Mouse (Mus musculus) small intestine, adult 2 months (tissue): Measurements from ENCODE around the gene Pex19. TPM values are rescaled to one million over a fixed set of nuclear protein-coding genes. Genes with fewer than 3 reads are reported as not detected.
A peak's percentile ranks its signal among the peaks of the same experiment; 100 is the strongest.

Source experiments
- H3K27ac ChIP-seq: fragments of 200-500 bp; 2 replicates; pipeline ENCODE4 v1.5.1; 2012; ENCODE audit warnings: low read depth, low read length, control low read depth, inconsistent platforms; ENCODE audit not compliant: insufficient read depth
- H3K27me3 ChIP-seq: fragments of 200-500 bp; 2 replicates; pipeline ENCODE4 v1.6.1; 2012; ENCODE audit warnings: mild to moderate bottlenecking, moderate library complexity, low read length, inconsistent platforms; ENCODE audit not compliant: control insufficient read depth, insufficient read depth
- H3K36me3 ChIP-seq: fragments of 200-500 bp; 2 replicates; pipeline ENCODE4 v1.6.1; 2012; ENCODE audit warnings: mild to moderate bottlenecking, low read length, control low read depth, inconsistent platforms; ENCODE audit not compliant: control insufficient read depth, insufficient read depth
- H3K4me1 ChIP-seq: fragments of 200-500 bp; 2 replicates; pipeline ENCODE4 v1.6.1; 2012; ENCODE audit warnings: low read length, inconsistent platforms, mixed read lengths; ENCODE audit not compliant: control insufficient read depth, insufficient read depth, insufficient read length
- H3K4me3 ChIP-seq: fragments of 200-500 bp; 2 replicates; pipeline ENCODE4 v1.5.1; 2012; ENCODE audit warnings: low read depth, mild to moderate bottlenecking, control low read depth, inconsistent platforms, low read length, moderate library complexity
- CTCF ChIP-seq: fragments of 200-500 bp; IDR thresholded peaks from 2 replicates; pipeline ENCODE4 v1.5.1; 2012; ENCODE audit warnings: low read depth, mild to moderate bottlenecking, control low read depth, inconsistent platforms, low read length, moderate library complexity, mixed read lengths; ENCODE audit not compliant: insufficient replicate concordance, insufficient read length; ENCODE audit errors: extremely low read depth
- POLR2A ChIP-seq: fragments of 200-500 bp; IDR thresholded peaks from 2 replicates; pipeline ENCODE4 v1.6.1; 2012; ENCODE audit warnings: low read depth, mild to moderate bottlenecking, control low read depth, inconsistent platforms, low read length, moderate library complexity
- WGBS: fragments of 180-500 bp; shearing (Covaris S2); methylation state at CpG from one replicate; pipeline ENCODE4 v1.1.7; 2018; 5-methylcytosine and 5-hydroxymethylcytosine counted together
- polyA plus RNA-seq: library from polyadenylated mRNA; depleted of rRNA; stranded (reverse); fragments of >200 nt; gene quantifications from 2 replicates; pipeline ENCODE4 v1.2.3, GENCODE M21; 2012

Pex19 gene
- polyA plus RNA-seq, 1 experiment = 55.1 TPM

GRCm38 (mm10) chr1:172119720-172120119 is 6.8 kb upstream of the Pex19 start:
- H3K36me3 ChIP-seq = peaks cover 75% of the 10 kb centered on the region
- WGBS = 26% methylated on average over 3 of the region's 3 CpGs

GRCm38 (mm10) chr1:172122671-172123070 is 3.9 kb upstream of the Pex19 start:
- 64% methylated on average over 2 of the region's 2 CpGs for WGBS
- no peaks in the 10 kb centered on the region for H3K27me3 ChIP-seq
- H3K36me3 ChIP-seq = peaks cover 47% of the 10 kb centered on the region
- no peaks in the 10 kb centered on the region; the same call in 1 of the 2 replicates for H3K4me1 ChIP-seq
- no peak overlapping the region for H3K27ac ChIP-seq
- H3K4me3 ChIP-seq = no peak overlapping the region
- no peak for TF ChIP-seq CTCF
- TF ChIP-seq POLR2A = no peak

More at GRCm38 (mm10) chr1:172119720-172120119, 6.8 kb upstream of the Pex19 start:
- Histone ChIP-seq H3K4me3 (no peak overlapping the region), H3K27me3 (no peaks in the 10 kb centered on the region), H3K4me1 (no peaks in the 10 kb centered on the region), H3K27ac (no peak overlapping the region)
- TF ChIP-seq CTCF (peak; percentile 62; the same call in 1 of the 2 replicates), POLR2A (no peak)

GRCm38 (mm10) chr1:172124572-172124971 is 2.0 kb upstream of the Pex19 start:
- H3K27me3 ChIP-seq = no peaks in the 10 kb centered on the region
- TF ChIP-seq CTCF = no peak
- TF ChIP-seq POLR2A = no peak
- H3K4me3 ChIP-seq = no peak overlapping the region
- H3K4me1 ChIP-seq = no peaks in the 10 kb centered on the region; the same call in 1 of the 2 replicates
- peaks cover 44% of the 10 kb centered on the region for H3K36me3 ChIP-seq
- no peak overlapping the region for H3K27ac ChIP-seq
- 77% methylated on average over 6 of the region's 6 CpGs for WGBS

GRCm38 (mm10) chr1:172127487-172127886 is 932 bp downstream of the Pex19 start:
- peak overlapping the region; percentile 91 for H3K27ac ChIP-seq
- H3K36me3 ChIP-seq = peaks cover 44% of the 10 kb centered on the region
- no peaks in the 10 kb centered on the region for H3K27me3 ChIP-seq
- no peaks in the 10 kb centered on the region; the same call in 1 of the 2 replicates for H3K4me1 ChIP-seq
- H3K4me3 ChIP-seq = peak overlapping the region; percentile 53
- no peak for TF ChIP-seq CTCF
- WGBS = 14% methylated on average over 5 of the region's 5 CpGs

- WGBS = 92% methylated on average over 15 of the region's 15 CpGs
- Histone ChIP-seq H3K4me3 (no peak overlapping the region), H3K36me3 (peaks cover 46% of the 10 kb centered on the region)
Observed at GRCm38 (mm10) chr1:172128563-172128962, 2.0 kb downstream of the Pex19 start.

GRCm38 (mm10) chr1:172129108-172129507 is 2.6 kb downstream of the Pex19 start:
- Histone ChIP-seq H3K27ac (no peak overlapping the region), H3K4me3 (no peak overlapping the region), H3K36me3 (peaks cover 52% of the 10 kb centered on the region), H3K27me3 (no peaks in the 10 kb centered on the region), H3K4me1 (no peaks in the 10 kb centered on the region; the same call in 1 of the 2 replicates)
- 65% methylated on average over 2 of the region's 2 CpGs for WGBS
- TF ChIP-seq POLR2A (no peak), CTCF (peak; percentile 39; the same call in 1 of the 2 replicates)

More at GRCm38 (mm10) chr1:172128563-172128962, 2.0 kb downstream of the Pex19 start:
- Histone ChIP-seq H3K27me3 (no peaks in the 10 kb centered on the region), H3K4me1 (no peaks in the 10 kb centered on the region; the same call in 1 of the 2 replicates), H3K27ac (no peak overlapping the region)
- TF ChIP-seq POLR2A (no peak), CTCF (no peak)

GRCm38 (mm10) chr1:172129780-172130179 is 3.2 kb downstream of the Pex19 start:
- TF ChIP-seq CTCF = no peak
- no peak for TF ChIP-seq POLR2A
- no peaks in the 10 kb centered on the region; the same call in 1 of the 2 replicates for H3K4me1 ChIP-seq
- peaks cover 59% of the 10 kb centered on the region for H3K36me3 ChIP-seq
- no peaks in the 10 kb centered on the region for H3K27me3 ChIP-seq
- WGBS = 96% methylated on average over 5 of the region's 5 CpGs
- H3K27ac ChIP-seq = no peak overlapping the region
- H3K4me3 ChIP-seq = no peak overlapping the region
